Mouse (Mus musculus): ENCODE data around the gene Scgb1c1. TPM values are rescaled to one million over a fixed set of nuclear protein-coding genes. Genes with fewer than 3 reads are reported as not detected.

The Scgb1c1 gene
- polyA plus RNA-seq, 2 experiments, result not detected

- Histone ChIP-seq H3K4me1 (ENCODE audit: control insufficient read depth, insufficient read depth, low read length) (peaks cover 19% of the 10 kb centered on the region), H3K4me2 (replicated peaks; ENCODE audit: low read depth, low read length, severe bottlenecking) (peak within 1 kb of the TSS; percentile 98), H3K9me3 (ENCODE audit: control insufficient read depth, low read length) (no peaks in the 10 kb centered on the region), H3K9ac (ENCODE audit: low read depth, low read length, severe bottlenecking) (peak within 1 kb of the TSS; percentile 85), H3K36me3 (ENCODE audit: control insufficient read depth, insufficient read depth, low read length) (peaks cover 58% of the 10 kb centered on the region), H3K27me3 (ENCODE audit: control insufficient read depth, insufficient read depth, low read length) (no peaks in the 10 kb centered on the region), H3K27ac (replicated peaks; ENCODE audit: low read depth, low read length) (peak within 1 kb of the TSS; percentile 83), H3K4me3 (replicated peaks; ENCODE audit: low read length) (peak within 1 kb of the TSS; percentile 82)
- WGBS, result under 1% methylated on average over 48 of the region's 51 CpGs
- ATAC-seq (ENCODE audit: low FRiP score, low read depth) (peak; percentile 86), DNase-seq (ENCODE audit: low spot score) (peak; percentile 90)
- TF ChIP-seq POLR2A (IDR thresholded peaks at IDR 0.05; ENCODE audit: borderline replicate concordance, extremely low read depth, insufficient read depth, insufficient read length), result peak; percentile 56; the same call in 1 of the 2 replicates
Measured at GRCm38 (mm10) chr7:140855860-140856784, 10.8 kb downstream of the Scgb1c1 start, which contains the start of gene Gm45785. Gene Gm45785 (minus strand): TSS chr7:140856331.

GRCm38 (mm10) chr7:140856785-140857549 lies 11.6 kb downstream of the Scgb1c1 start, which contains the start of gene Ric8a:
Gene Ric8a (plus strand): TSS chr7:140856957.
- WGBS, result under 1% methylated on average over 47 of the region's 50 CpGs
- H3K36me3 ChIP-seq (ENCODE audit: control insufficient read depth, insufficient read depth, low read length), result peaks cover 59% of the 10 kb centered on the region
- no peaks in the 10 kb centered on the region for H3K9me3 ChIP-seq (ENCODE audit: control insufficient read depth, low read length)
- ATAC-seq (ENCODE audit: low FRiP score, low read depth) (peak; percentile 86), DNase-seq (ENCODE audit: low spot score) (peak; percentile 77)
- peak within 1 kb of the TSS; percentile 98 for H3K4me2 ChIP-seq (replicated peaks; ENCODE audit: low read depth, low read length, severe bottlenecking)
- H3K4me3 ChIP-seq (replicated peaks; ENCODE audit: low read length), result peak within 1 kb of the TSS; percentile 82
- peak; percentile 68; the same call in 1 of the 2 replicates for TF ChIP-seq POLR2A (IDR thresholded peaks at IDR 0.05; ENCODE audit: borderline replicate concordance, extremely low read depth, insufficient read depth, insufficient read length)
- H3K9ac ChIP-seq (ENCODE audit: low read depth, low read length, severe bottlenecking), result peak within 1 kb of the TSS; percentile 85
- H3K27me3 ChIP-seq (ENCODE audit: control insufficient read depth, insufficient read depth, low read length), result no peaks in the 10 kb centered on the region
- H3K27ac ChIP-seq (replicated peaks; ENCODE audit: low read depth, low read length), result peak within 1 kb of the TSS; percentile 83
- H3K4me1 ChIP-seq (ENCODE audit: control insufficient read depth, insufficient read depth, low read length), result peaks cover 19% of the 10 kb centered on the region

- H3K9me3 ChIP-seq (ENCODE audit: control insufficient read depth, low read length), result no peaks in the 10 kb centered on the region
- H3K27ac ChIP-seq (replicated peaks; ENCODE audit: low read depth, low read length), result peak within 1 kb of the TSS; percentile 83
- H3K9ac ChIP-seq (ENCODE audit: low read depth, low read length, severe bottlenecking), result peak within 1 kb of the TSS; percentile 85
- ATAC-seq (ENCODE audit: low FRiP score, low read depth) (peak; percentile 13; the same call in 1 of the 2 replicates), DNase-seq (ENCODE audit: low spot score) (no peak)
- peaks cover 59% of the 10 kb centered on the region for H3K36me3 ChIP-seq (ENCODE audit: control insufficient read depth, insufficient read depth, low read length)
- H3K4me3 ChIP-seq (replicated peaks; ENCODE audit: low read length), result peak within 1 kb of the TSS; percentile 82
- TF ChIP-seq POLR2A (IDR thresholded peaks at IDR 0.05; ENCODE audit: borderline replicate concordance, extremely low read depth, insufficient read depth, insufficient read length), result no peak
- no peaks in the 10 kb centered on the region for H3K27me3 ChIP-seq (ENCODE audit: control insufficient read depth, insufficient read depth, low read length)
- peak within 1 kb of the TSS; percentile 98 for H3K4me2 ChIP-seq (replicated peaks; ENCODE audit: low read depth, low read length, severe bottlenecking)
- H3K4me1 ChIP-seq (ENCODE audit: control insufficient read depth, insufficient read depth, low read length), result peaks cover 19% of the 10 kb centered on the region
- 38% methylated on average over 40 of the region's 40 CpGs for WGBS
Measured at GRCm38 (mm10) chr7:140857550-140858505, 12.5 kb downstream of the Scgb1c1 start, which contains the start of gene Bet1l. Gene Bet1l (minus strand): TSS chr7:140857577.

- Histone ChIP-seq H3K9ac (ENCODE audit: low read depth, low read length, severe bottlenecking) (no peak overlapping the region), H3K27me3 (ENCODE audit: control insufficient read depth, insufficient read depth, low read length) (no peaks in the 10 kb centered on the region)
Measured at GRCm38 (mm10) chr7:140858746-140859145, 13.4 kb downstream of the Scgb1c1 start.

More at GRCm38 (mm10) chr7:140858746-140859145, 13.4 kb downstream of the Scgb1c1 start:
- DNase-seq (ENCODE audit: low spot score) (no peak), ATAC-seq (ENCODE audit: low FRiP score, low read depth) (no peak)
- H3K4me2 ChIP-seq (replicated peaks; ENCODE audit: low read depth, low read length, severe bottlenecking), result peak overlapping the region; percentile 98
- H3K27ac ChIP-seq (replicated peaks; ENCODE audit: low read depth, low read length), result no peak overlapping the region
- H3K4me1 ChIP-seq (ENCODE audit: control insufficient read depth, insufficient read depth, low read length), result peaks cover 19% of the 10 kb centered on the region
- H3K9me3 ChIP-seq (ENCODE audit: control insufficient read depth, low read length), result no peaks in the 10 kb centered on the region
- WGBS, result 93% methylated on average over 8 of the region's 8 CpGs
- peak overlapping the region; percentile 82; the same call in 1 of the 2 replicates for H3K4me3 ChIP-seq (replicated peaks; ENCODE audit: low read length)
- no peak for TF ChIP-seq POLR2A (IDR thresholded peaks at IDR 0.05; ENCODE audit: borderline replicate concordance, extremely low read depth, insufficient read depth, insufficient read length)
- peaks cover 59% of the 10 kb centered on the region for H3K36me3 ChIP-seq (ENCODE audit: control insufficient read depth, insufficient read depth, low read length)
